Mouse (Mus musculus) liver, adult 2 months (tissue): ENCODE results near the gene Rnls. TPM values are rescaled to one million over a fixed set of nuclear protein-coding genes. Genes with fewer than 3 reads are reported as not detected.

Source experiments
- DNase-seq: peaks from one replicate; pipeline ENCODE4 v3.0.0-alpha.2; 2011; ENCODE audit warnings: low read depth, low spot score; ENCODE audit errors: extremely low read depth
- H3K27ac ChIP-seq: fragments of 200-500 bp; replicated peaks from 2 replicates; pipeline ENCODE4 v1.5.1; 2012; ENCODE audit warnings: low read depth, mild to moderate bottlenecking, control low read depth, inconsistent platforms, low read length; ENCODE audit not compliant: insufficient read depth
- H3K27me3 ChIP-seq: fragments of 200-500 bp; 2 replicates; pipeline ENCODE4 v1.6.1; 2012; ENCODE audit warnings: mild to moderate bottlenecking, moderate library complexity, low read length, inconsistent platforms; ENCODE audit not compliant: control insufficient read depth, insufficient read depth
- H3K36me3 ChIP-seq: fragments of 200-500 bp; 2 replicates; pipeline ENCODE4 v1.6.1; 2012; ENCODE audit warnings: low read length, inconsistent platforms; ENCODE audit not compliant: control insufficient read depth, insufficient read depth
- H3K4me1 ChIP-seq: fragments of 200-500 bp; 2 replicates; pipeline ENCODE4 v1.6.1; 2011; ENCODE audit warnings: low read length; ENCODE audit not compliant: control insufficient read depth, insufficient read depth
- H3K4me3 ChIP-seq: fragments of 200-500 bp; 2 replicates; pipeline ENCODE4 v1.5.1; 2011; ENCODE audit warnings: low read depth, mild to moderate bottlenecking, control low read depth, low read length, moderate library complexity; ENCODE audit not compliant: insufficient read depth
- H3K79me2 ChIP-seq: fragments of 200-500 bp; 2 replicates; pipeline ENCODE4 v1.6.1; 2012; ENCODE audit warnings: inconsistent platforms, mild to moderate bottlenecking, low read length, moderate library complexity; ENCODE audit not compliant: control insufficient read depth, insufficient read depth
- H3K9ac ChIP-seq: fragments of 200-500 bp; 2 replicates; pipeline ENCODE4 v1.6.1; 2012; ENCODE audit warnings: low read depth, mild to moderate bottlenecking, control low read depth, inconsistent platforms, low read length
- CTCF ChIP-seq: fragments of 200-500 bp; IDR thresholded peaks from 2 replicates; pipeline ENCODE4 v1.5.1; 2011; ENCODE audit warnings: low read depth, low read length, control low read depth
- POLR2A ChIP-seq: fragments of 200-500 bp; IDR thresholded peaks from 2 replicates; pipeline ENCODE4 v1.6.1; 2011; ENCODE audit warnings: low read length, control low read depth; ENCODE audit not compliant: insufficient read depth; ENCODE audit errors: extremely low read depth
- WGBS: fragments of 180-500 bp; shearing (Covaris S2); methylation state at CpG from one replicate; pipeline ENCODE4 v1.1.7; 2018; 5-methylcytosine and 5-hydroxymethylcytosine counted together
- polyA plus RNA-seq: library from polyadenylated mRNA; depleted of rRNA; stranded (reverse); fragments of >200 nt; gene quantifications from 2 replicates; pipeline ENCODE4 v1.2.3, GENCODE M21; 2012
- total RNA-seq: library from RNA; depleted of rRNA; stranded (reverse); fragments of >200 nt; gene quantifications from 2 replicates; pipeline ENCODE4 v1.2.3, GENCODE M21; 2014

Gene Rnls
- total and polyA plus RNA-seq, 2 experiments, result 0.50 to 0.92 TPM

DNA sequence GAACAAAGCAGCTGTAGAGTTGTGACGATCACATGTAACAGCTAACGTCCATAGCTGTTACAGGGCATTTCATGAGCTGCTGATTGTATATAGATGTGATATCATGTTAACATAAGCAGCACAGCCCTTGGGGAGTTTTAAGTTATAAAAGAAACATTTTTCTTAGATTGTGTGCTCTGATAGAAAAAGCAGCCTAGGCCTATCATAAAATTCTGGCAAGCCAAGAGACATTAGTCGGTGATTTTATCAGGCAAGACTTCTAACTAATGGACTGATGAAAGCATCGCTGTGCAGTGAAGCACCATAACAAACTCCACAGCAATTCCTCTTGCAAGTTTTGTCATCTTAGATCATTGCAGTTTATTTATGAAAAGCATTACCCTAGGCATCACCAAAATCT lies 190.9 kb downstream of the Rnls start:
- no peak for DNase-seq
- Histone ChIP-seq H3K4me1 (no peaks in the 10 kb centered on the region; the same call in 1 of the 2 replicates), H3K27me3 (no peaks in the 10 kb centered on the region), H3K4me3 (no peak overlapping the region), H3K79me2 (no peaks in the 10 kb centered on the region), H3K9ac (no peak overlapping the region), H3K27ac (no peak overlapping the region), H3K36me3 (no peaks in the 10 kb centered on the region)
- TF ChIP-seq POLR2A (no peak), CTCF (no peak)
- 88% methylated on average over 4 of the region's 4 CpGs for whole genome bisulfite sequencing

DNA sequence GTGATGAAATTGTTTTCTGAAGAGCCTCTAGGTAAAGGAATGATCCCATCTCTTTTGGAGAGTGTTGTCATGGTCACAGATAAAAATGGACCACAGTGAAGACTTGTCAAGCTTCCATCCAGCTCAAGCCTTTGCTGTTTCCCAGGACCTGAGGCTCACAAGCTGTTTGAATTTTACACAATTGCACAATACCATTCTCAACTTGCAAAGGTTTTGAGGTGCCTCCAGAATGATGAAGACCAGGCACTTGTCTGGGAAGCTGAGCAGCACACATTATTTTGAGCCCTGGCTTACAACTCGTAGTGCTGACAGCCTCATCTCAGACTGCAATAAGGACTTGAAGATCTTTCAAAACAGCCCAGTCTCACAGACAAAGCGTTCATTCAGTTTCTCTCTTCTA lies 200.0 kb downstream of the Rnls start:
- no peaks in the 10 kb centered on the region for H3K4me1 ChIP-seq
- H3K9ac ChIP-seq, result no peak overlapping the region
- H3K27ac ChIP-seq, result no peak overlapping the region
- TF ChIP-seq POLR2A (no peak), CTCF (no peak)
- no peaks in the 10 kb centered on the region for H3K79me2 ChIP-seq
- no peak for DNase-seq
- H3K27me3 ChIP-seq, result no peaks in the 10 kb centered on the region
- H3K36me3 ChIP-seq, result no peaks in the 10 kb centered on the region
- no peak overlapping the region for H3K4me3 ChIP-seq
- 83% methylated on average over 2 of the region's 2 CpGs for WGBS

DNA sequence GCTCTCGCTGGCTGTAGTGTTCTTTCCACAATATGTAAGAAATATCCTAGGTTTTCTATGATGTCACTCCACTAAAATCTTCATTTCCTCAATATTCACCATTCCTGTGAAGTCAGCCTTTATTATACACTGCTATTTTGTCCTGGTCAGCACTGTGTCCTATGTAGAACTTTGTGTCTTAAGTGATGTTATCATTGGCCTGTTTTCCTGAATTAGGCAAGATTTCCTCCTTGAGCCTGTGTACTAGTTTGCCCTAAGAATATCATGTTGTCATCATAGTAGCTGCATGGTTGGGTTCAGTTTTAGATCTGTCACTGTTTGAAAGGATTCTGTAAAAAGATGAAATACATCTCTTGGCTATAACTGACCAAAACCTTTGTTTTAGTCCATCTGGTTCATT lies 203.3 kb downstream of the Rnls start:
- Histone ChIP-seq H3K79me2 (no peaks in the 10 kb centered on the region), H3K4me1 (no peaks in the 10 kb centered on the region), H3K36me3 (no peaks in the 10 kb centered on the region), H3K4me3 (no peak overlapping the region), H3K27me3 (no peaks in the 10 kb centered on the region), H3K9ac (no peak overlapping the region), H3K27ac (no peak overlapping the region)
- DNase-seq, result no peak
- no peak for TF ChIP-seq POLR2A
- no peak for TF ChIP-seq CTCF
- WGBS, result 93% methylated on average over 1 of the region's 1 CpGs

DNA sequence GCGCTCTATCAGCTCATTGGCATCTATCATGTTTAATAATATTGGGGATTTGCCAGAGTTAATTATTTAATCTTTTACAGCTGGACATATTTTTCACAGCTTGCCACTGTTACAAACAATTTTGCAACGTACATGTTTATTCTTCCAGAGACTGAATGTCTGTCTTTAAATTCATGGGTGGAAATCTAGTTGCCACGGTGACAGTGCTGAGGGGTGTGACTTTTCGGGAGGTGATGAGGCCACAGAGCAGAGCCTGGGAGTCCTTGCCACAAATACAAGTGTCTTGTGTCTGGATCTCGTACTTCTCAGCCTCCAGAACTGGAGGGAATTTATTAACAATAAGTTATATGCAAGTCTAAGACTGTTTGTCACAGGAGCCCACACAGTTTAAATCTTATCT lies 212.5 kb downstream of the Rnls start:
- TF ChIP-seq POLR2A, result no peak
- TF ChIP-seq CTCF, result no peak
- no peak overlapping the region for H3K9ac ChIP-seq
- no peaks in the 10 kb centered on the region for H3K79me2 ChIP-seq
- 83% methylated on average over 5 of the region's 5 CpGs for WGBS
- H3K27me3 ChIP-seq, result no peaks in the 10 kb centered on the region
- H3K4me3 ChIP-seq, result no peak overlapping the region
- no peak for DNase-seq
- no peaks in the 10 kb centered on the region for H3K4me1 ChIP-seq
- no peaks in the 10 kb centered on the region for H3K36me3 ChIP-seq
- H3K27ac ChIP-seq, result no peak overlapping the region

DNA sequence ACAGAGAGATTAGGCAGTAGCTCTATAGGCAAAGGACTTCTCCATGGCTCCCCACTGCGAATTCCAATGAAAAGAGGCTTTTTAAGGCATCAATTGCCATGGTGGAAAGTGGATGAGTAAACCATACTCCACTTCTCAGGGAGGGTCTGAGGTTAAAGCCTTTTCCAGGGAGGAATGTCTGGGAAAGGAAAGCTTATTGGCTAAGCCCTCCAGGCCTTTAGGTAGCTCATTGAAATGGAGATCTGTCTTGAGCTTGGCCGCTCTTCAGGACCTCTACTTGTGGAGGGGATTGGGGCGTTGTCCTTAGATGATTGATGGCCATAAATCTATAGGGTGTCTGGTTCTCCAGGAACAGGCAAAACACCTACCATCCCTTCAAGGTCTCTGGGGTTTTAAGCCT lies 213.2 kb downstream of the Rnls start:
- DNase-seq, result no peak
- Histone ChIP-seq H3K27ac (no peak overlapping the region), H3K9ac (no peak overlapping the region), H3K27me3 (no peaks in the 10 kb centered on the region), H3K4me3 (no peak overlapping the region), H3K36me3 (no peaks in the 10 kb centered on the region), H3K4me1 (no peaks in the 10 kb centered on the region), H3K79me2 (no peaks in the 10 kb centered on the region)
- no peak for TF ChIP-seq POLR2A
- 94% methylated on average over 3 of the region's 3 CpGs for WGBS

DNA sequence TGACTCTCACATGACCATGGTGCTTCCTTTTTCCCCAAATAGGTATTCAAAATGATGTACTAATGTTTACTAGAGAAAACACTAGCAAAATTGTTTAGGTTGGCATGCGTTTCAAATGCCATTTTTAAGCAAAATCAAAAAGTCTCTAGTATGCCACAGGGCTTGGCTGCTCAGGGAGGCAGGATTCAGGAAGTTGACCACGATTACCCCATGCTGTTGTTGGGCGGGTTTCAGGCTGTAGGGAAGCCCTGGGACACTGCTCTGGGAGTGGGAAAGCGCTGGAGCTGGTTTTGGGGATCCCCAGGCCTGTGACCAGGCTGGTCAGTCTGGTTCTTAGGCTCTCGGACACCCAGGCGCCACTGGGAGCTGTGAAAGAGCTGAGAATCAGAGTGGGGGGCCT lies 213.7 kb downstream of the Rnls start:
- Histone ChIP-seq H3K4me3 (no peak overlapping the region), H3K9ac (no peak overlapping the region), H3K4me1 (no peaks in the 10 kb centered on the region), H3K27ac (no peak overlapping the region), H3K79me2 (no peaks in the 10 kb centered on the region), H3K36me3 (no peaks in the 10 kb centered on the region), H3K27me3 (no peaks in the 10 kb centered on the region)
- TF ChIP-seq CTCF, result no peak
- no peak for TF ChIP-seq POLR2A
- DNase-seq, result no peak
- 79% methylated on average over 6 of the region's 6 CpGs for WGBS
